Mouse (Mus musculus): ENCODE data around the gene Slc41a3.

GRCm38 (mm10) chr6:90564240-90564639 lies 40.3 kb upstream of the Slc41a3 start:
- TF ChIP-seq CTCF (IDR thresholded peaks at IDR 0.05; ENCODE audit: borderline replicate concordance, insufficient read depth, low read length) (no peak), POLR2A (IDR thresholded peaks at IDR 0.05; ENCODE audit: low read depth, low read length) (no peak)

Measured in embryonic fibroblast, embryonic 13.5 days (primary cell).